Mouse (Mus musculus) intestine, postnatal 0 days (tissue): ENCODE measurements around the gene Hs3st1. TPM values are rescaled to one million over a fixed set of nuclear protein-coding genes. Genes with fewer than 3 reads are reported as not detected.

Experiments used
- ATAC-seq: fragments of 200-750 bp; cut with Nextera tagmentation; 2 replicates; pipeline ENCODE4 v1.8.0; 2017; ENCODE audit warnings: mild to moderate bottlenecking, moderate TSS enrichment, moderate library complexity
- H3K27ac ChIP-seq: fragments of 300-500 bp; sonication (generic); 2 replicates; pipeline ENCODE4 v1.5.1; 2014; ENCODE audit warnings: mild to moderate bottlenecking, low read depth, low read length, moderate library complexity
- H3K27me3 ChIP-seq: fragments of 300-500 bp; sonication (generic); replicated peaks from 2 replicates; pipeline ENCODE4 v1.6.1; 2014; ENCODE audit warnings: low read length, mixed read lengths; ENCODE audit not compliant: control insufficient read depth, insufficient read depth
- H3K36me3 ChIP-seq: fragments of 300-500 bp; sonication (generic); 2 replicates; pipeline ENCODE4 v1.6.1; 2014; ENCODE audit warnings: mild to moderate bottlenecking, moderate library complexity; ENCODE audit not compliant: control insufficient read depth, insufficient read depth
- H3K4me1 ChIP-seq: fragments of 300-500 bp; sonication (generic); replicated peaks from 2 replicates; pipeline ENCODE4 v1.6.1; 2014; ENCODE audit warnings: antibody characterized with exemption, low read length, mixed read lengths; ENCODE audit not compliant: control insufficient read depth, insufficient read depth
- H3K4me2 ChIP-seq: fragments of 300-500 bp; sonication (generic); replicated peaks from 2 replicates; pipeline ENCODE4 v1.6.1; 2014; ENCODE audit warnings: low read depth, mild to moderate bottlenecking, moderate library complexity
- H3K4me3 ChIP-seq: fragments of 300-500 bp; sonication (generic); 2 replicates; pipeline ENCODE4 v1.5.1; 2014; ENCODE audit warnings: low read depth, low read length
- H3K9ac ChIP-seq: fragments of 300-500 bp; sonication (generic); 2 replicates; pipeline ENCODE4 v1.6.1; 2014; ENCODE audit warnings: mild to moderate bottlenecking, low read depth, low read length
- H3K9me3 ChIP-seq: fragments of 300-500 bp; sonication (generic); 2 replicates; pipeline ENCODE4 v1.6.1; 2016; ENCODE audit warnings: mixed run types; ENCODE audit not compliant: control insufficient read depth
- CTCF ChIP-seq: sonication (generic); IDR thresholded peaks from 2 replicates; pipeline ENCODE4 v1.5.1; 2016; ENCODE audit warnings: low read depth, mild to moderate bottlenecking, control low read depth, antibody characterized with exemption, moderate library complexity
- WGBS: fragments of 180-500 bp; shearing (Covaris S2); extraction: QIAGEN DNeasy Blood & Tissue Kit; methylation state at CpG from one replicate; pipeline ENCODE4 v1.1.7; 2014; 5-methylcytosine and 5-hydroxymethylcytosine counted together
- polyA plus RNA-seq: library from polyadenylated mRNA; unstranded; fragments of >200 nt; fragmentation: Nextera tagmentation; extraction: Ambion mirVana; gene quantifications from 2 replicates; pipeline ENCODE4 v1.2.1, GENCODE M21; 2015

Gene Hs3st1
- polyA plus RNA-seq, 1 experiment from 2014 or later = 8.5 TPM

DNA sequence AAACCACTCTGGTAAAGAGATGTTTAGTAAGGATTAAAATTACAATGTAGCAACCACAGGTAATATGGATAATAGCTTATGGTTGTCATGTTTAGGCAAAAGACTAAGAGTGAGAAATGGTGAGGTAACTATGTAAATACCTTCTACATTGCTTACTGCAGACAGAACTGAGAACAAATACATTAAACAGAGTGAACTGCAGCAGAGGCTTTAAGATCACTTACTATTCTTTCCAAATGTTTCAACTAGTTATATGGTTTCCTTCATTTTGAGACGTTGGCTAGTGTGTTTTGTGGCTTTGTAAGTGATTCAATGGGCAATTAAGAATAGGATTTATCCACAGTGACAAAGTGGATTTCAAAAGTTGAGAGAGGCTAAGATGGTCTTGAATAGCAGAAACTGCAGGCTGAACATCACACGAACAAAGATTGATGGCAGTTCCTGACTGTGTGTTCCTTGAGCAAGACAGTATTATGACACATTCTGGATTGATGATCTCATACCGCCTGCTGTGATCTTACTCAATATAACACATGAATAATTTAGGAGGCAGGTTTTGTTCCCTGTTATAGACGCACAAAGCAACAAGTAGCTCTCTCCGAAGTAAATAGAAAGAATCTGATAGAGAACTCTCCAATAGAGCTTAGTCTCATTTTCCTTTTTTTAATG is 16.5 kb upstream of the Hs3st1 start:
- Histone ChIP-seq H3K4me1 (no peaks in the 10 kb centered on the region), H3K27me3 (no peaks in the 10 kb centered on the region), H3K27ac (no peak overlapping the region), H3K4me2 (no peak overlapping the region), H3K9ac (no peak overlapping the region), H3K4me3 (no peak overlapping the region), H3K36me3 (no peaks in the 10 kb centered on the region), H3K9me3 (no peaks in the 10 kb centered on the region)
- WGBS = 61% methylated on average over 5 of the region's 5 CpGs
- TF ChIP-seq CTCF = no peak
- ATAC-seq = no peak

DNA sequence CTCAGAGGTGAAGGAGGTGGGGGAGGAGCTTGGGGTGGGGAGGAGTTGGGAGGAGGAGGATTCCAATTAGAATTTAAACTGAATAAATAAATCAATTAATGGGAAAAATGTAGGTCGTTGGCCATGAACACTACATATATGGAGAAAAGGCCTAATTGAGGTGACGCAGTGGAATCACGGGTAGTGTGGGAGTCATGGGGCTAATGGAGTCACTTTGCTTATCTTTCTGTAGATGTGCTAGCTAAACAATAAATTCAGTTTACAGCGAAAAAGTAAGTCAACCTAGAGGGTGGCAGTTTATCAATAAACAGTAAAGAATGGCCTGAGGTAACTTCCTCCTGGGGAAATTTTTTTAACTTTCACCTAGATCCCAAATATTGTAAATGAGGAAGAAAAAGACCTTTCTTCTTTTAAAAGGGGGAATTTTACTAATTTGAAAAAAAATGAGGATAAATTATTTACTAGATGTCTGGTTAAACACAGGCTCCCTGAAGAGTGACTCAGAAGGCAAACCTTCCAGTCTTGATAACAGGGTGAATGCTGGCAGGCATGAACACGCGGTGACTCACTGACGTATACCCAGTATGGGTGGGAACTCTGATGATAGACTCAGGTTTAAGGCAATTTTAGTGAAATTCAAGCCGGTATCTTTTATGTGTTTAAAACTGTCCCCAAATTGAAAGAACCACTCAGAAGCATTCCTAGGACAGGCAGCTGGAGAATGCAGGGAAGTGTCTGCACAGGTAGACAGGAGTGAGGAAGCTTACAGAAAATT is 6.6 kb upstream of the Hs3st1 start:
- no peak overlapping the region for H3K4me3 ChIP-seq
- no peaks in the 10 kb centered on the region for H3K36me3 ChIP-seq
- no peaks in the 10 kb centered on the region for H3K9me3 ChIP-seq
- TF ChIP-seq CTCF = no peak
- H3K27me3 ChIP-seq = no peaks in the 10 kb centered on the region
- ATAC-seq = peak; percentile 97
- WGBS = 36% methylated on average over 8 of the region's 8 CpGs
- 0 out of 2 replicates have a peak, but pooled peaks cover 3% of the 10 kb centered on the region for H3K4me1 ChIP-seq
- no peak overlapping the region for H3K4me2 ChIP-seq
- H3K27ac ChIP-seq = no peak overlapping the region
- H3K9ac ChIP-seq = no peak overlapping the region

DNA sequence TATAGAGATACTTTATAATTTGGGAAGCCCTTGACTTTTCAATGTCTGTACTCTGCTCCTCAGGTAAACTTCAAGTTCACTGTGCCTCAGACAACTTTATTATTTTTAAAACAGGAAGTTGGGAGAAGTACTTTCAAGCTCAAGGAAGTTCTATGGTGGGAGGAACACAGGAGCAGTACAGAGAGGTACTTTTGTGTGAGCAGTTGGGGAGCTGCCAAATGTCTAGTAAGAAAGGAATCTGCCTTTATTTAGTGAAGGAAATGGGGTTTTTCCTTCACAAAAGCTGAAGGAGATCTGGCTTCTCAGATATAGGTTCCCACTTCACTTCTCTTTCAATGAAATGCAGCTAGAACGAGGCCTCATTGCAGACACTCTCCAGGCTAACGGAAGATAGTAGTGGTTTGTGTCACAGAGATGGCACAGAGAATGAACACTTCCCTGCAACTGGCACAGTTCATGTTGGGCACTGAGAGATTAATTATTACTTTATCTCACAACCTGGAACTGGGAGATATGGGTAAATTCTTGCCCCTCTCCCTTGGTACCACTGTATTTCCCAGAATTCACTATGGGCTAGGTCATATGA is 3.7 kb upstream of the Hs3st1 start:
- 75% methylated on average over 2 of the region's 2 CpGs for WGBS

DNA sequence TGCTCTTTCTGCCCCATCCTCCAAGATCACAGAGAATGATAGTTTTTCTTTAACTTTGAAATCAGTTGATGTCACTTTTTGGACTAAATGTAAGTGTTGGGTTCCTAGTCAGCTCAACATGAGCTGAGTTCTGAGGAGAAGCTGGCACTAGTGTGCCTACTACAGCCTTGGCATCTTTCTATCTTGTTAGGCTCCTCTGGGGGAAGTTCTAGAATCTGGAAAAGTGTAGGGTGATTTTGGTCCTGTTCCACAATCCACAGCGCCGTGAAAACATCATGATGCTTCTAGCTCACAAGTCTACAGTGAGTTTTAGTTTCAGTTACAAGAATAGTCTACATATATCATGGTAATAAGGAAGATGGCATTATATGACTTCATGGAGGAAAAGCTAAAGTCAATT is 18.4 kb downstream of the Hs3st1 start:
- Histone ChIP-seq H3K36me3 (no peaks in the 10 kb centered on the region), H3K4me2 (no peak overlapping the region), H3K4me1 (no peaks in the 10 kb centered on the region), H3K4me3 (no peak overlapping the region), H3K9ac (no peak overlapping the region), H3K27ac (no peak overlapping the region), H3K27me3 (no peaks in the 10 kb centered on the region), H3K9me3 (no peaks in the 10 kb centered on the region; the same call in 1 of the 2 replicates)
- TF ChIP-seq CTCF = no peak
- no peak for ATAC-seq
- 91% methylated on average over 2 of the region's 2 CpGs for WGBS

More for the DNA sequence above, 3.7 kb upstream of the Hs3st1 start:
- H3K4me2 ChIP-seq = no peak overlapping the region
- no peaks in the 10 kb centered on the region for H3K27me3 ChIP-seq
- H3K9ac ChIP-seq = no peak overlapping the region
- H3K4me1 ChIP-seq = 0 out of 2 replicates have a peak, but pooled peaks cover 3% of the 10 kb centered on the region
- no peak for TF ChIP-seq CTCF
- no peaks in the 10 kb centered on the region for H3K36me3 ChIP-seq
- no peak overlapping the region for H3K4me3 ChIP-seq
- ATAC-seq = no peak
- no peaks in the 10 kb centered on the region for H3K9me3 ChIP-seq
- H3K27ac ChIP-seq = no peak overlapping the region

DNA sequence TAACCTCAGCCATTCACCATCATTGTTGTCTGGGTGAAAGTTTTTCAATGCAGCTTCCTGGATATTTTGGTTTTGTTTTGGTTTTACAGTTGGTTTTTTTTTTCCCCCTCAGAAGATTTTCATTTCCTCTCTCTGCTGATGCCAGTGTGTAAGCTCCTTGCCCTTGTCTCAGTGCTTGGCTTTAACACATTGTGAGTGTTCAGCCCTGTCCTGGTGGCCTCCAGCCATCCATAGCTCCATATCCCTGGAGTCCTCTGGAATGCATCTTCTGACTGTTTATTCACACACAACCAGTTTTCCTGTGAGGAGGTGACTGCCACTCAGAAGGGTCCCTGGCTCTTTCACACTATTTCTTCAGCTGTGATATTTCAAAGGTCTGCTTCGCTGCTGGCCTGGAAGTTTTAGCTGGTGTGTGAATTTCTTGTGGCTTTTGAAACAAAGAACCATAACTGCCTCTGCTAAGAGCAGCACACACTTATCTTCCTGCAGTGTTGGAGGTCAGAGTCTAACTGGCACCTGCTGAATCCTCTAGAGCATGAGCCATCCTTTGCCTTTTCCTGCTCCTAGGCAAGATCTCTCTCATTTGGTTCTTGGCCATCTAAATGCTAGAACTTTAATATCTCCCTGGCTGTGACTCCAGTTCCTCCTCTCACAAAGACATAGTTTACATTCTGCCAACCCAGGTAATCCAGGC is 21.4 kb downstream of the Hs3st1 start:
- H3K36me3 ChIP-seq = no peaks in the 10 kb centered on the region
- WGBS = 56% methylated on average over 1 of the region's 1 CpGs
- no peak overlapping the region for H3K4me3 ChIP-seq
- H3K4me1 ChIP-seq = no peaks in the 10 kb centered on the region
- TF ChIP-seq CTCF = no peak
- no peaks in the 10 kb centered on the region; the same call in 1 of the 2 replicates for H3K9me3 ChIP-seq
- no peaks in the 10 kb centered on the region for H3K27me3 ChIP-seq
- ATAC-seq = peak; percentile 83
- H3K27ac ChIP-seq = peak overlapping the region; percentile 80
- H3K4me2 ChIP-seq = no peak overlapping the region
- H3K9ac ChIP-seq = no peak overlapping the region
